ENCODE assay signal across 15 mouse cellular contexts in the genomic region with DNA sequence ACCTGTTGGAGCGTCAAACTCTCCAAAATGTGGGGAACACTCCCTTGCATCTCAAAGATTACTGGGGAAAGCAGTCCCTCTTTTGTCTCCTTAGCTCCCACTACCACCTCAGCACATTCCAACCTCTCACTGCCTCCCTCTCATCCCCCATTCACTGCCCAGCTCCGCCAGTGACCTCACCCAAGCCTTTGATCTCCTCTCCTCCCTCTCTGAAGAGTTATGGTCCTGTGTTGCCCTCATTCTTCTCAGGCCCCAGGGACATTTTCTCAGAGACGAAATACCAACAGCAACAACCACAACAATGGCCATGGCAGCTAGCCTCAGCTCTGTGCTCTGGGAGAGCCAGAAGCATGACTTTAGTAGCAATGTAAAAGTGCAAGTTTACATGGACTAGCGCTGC. TPM values are rescaled to one million over a fixed set of nuclear protein-coding genes. Genes with fewer than 3 reads are reported as not detected.
DNase-seq lines count a peak whose midpoint lies in the region; ATAC-seq and TF ChIP-seq lines count a peak whose summit lies in the region.
"Had no signal": no experiment of that assay in that cellular context is flagged by ENCODE, and none has a peak within 500 bp of the region (broad histone marks: within the 10 kb centered on the region; RNA-seq: fewer than 3 reads in every experiment).

No protein-coding gene starts in this region.

- H3K4me2 ChIP-seq in heart, embryonic 13.5 days: peak overlapping the region; percentile 39
- H3K4me2 ChIP-seq in lung, embryonic 16.5 days (ENCODE audit: low read depth, low read length): no peak overlapping the region
- no peak overlapping the region for H3K4me2 ChIP-seq in limb, embryonic 12.5 days
- H3K4me2 ChIP-seq: embryonic facial prominence, embryonic 12.5 days; forebrain, embryonic 13.5 days; limb, embryonic 15.5 days had no signal

- no peaks in the 10 kb centered on the region for H3K27me3 ChIP-seq in heart, embryonic 13.5 days (replicated peaks)
- no peaks in the 10 kb centered on the region for H3K27me3 ChIP-seq in lung, embryonic 16.5 days (ENCODE audit: control insufficient read depth, insufficient read depth, low read depth, low read length)
- no peaks in the 10 kb centered on the region; the same call in 1 of the 2 replicates for H3K27me3 ChIP-seq in limb, embryonic 12.5 days
- no peaks in the 10 kb centered on the region for H3K27me3 ChIP-seq in cerebellum, adult 2 months (ENCODE audit: control insufficient read depth, insufficient read depth, low read length)
- H3K27me3 ChIP-seq: embryonic facial prominence, embryonic 12.5 days; forebrain, embryonic 13.5 days; limb, embryonic 15.5 days had no signal

- H3K4me3 ChIP-seq in heart, embryonic 13.5 days: no peak overlapping the region
- H3K4me3 ChIP-seq in lung, embryonic 16.5 days (ENCODE audit: low read length): no peak overlapping the region
- no peak overlapping the region for H3K4me3 ChIP-seq in limb, embryonic 12.5 days (replicated peaks)
- H3K4me3 ChIP-seq in cerebellum, adult 2 months (replicated peaks; ENCODE audit: insufficient read depth, low read depth, low read length): no peak overlapping the region
- H3K4me3 ChIP-seq: embryonic facial prominence, embryonic 12.5 days; forebrain, embryonic 13.5 days; limb, embryonic 15.5 days had no signal

- ATAC-seq in heart, embryonic 13.5 days (ENCODE audit: extremely low read depth, insufficient number of reproducible peaks, low FRiP score, low TSS enrichment): no peak
- peak; percentile 18; the same call in 1 of the 2 replicates for ATAC-seq in lung, embryonic 16.5 days (ENCODE audit: low read depth)
- no peak for ATAC-seq in limb, embryonic 12.5 days (ENCODE audit: insufficient number of reproducible peaks, insufficient read depth, low FRiP score, low TSS enrichment, low read depth)
- ATAC-seq: forebrain, embryonic 13.5 days had no signal

- peak overlapping the region; percentile 77 for H3K27ac ChIP-seq in heart, embryonic 13.5 days (replicated peaks)
- peak overlapping the region; percentile 17; the same call in 1 of the 2 replicates for H3K27ac ChIP-seq in lung, embryonic 16.5 days (ENCODE audit: low read length)
- 0 out of 2 replicates have a peak overlapping the region, but pooled peaks have one; percentile 8 for H3K27ac ChIP-seq in limb, embryonic 12.5 days
- H3K27ac ChIP-seq in cerebellum, adult 2 months (ENCODE audit: insufficient read depth, low read length): no peak overlapping the region
- H3K27ac ChIP-seq: embryonic facial prominence, embryonic 12.5 days; forebrain, embryonic 13.5 days; limb, embryonic 15.5 days; macrophage had no signal

- H3K36me3 ChIP-seq in heart, embryonic 13.5 days: no peaks in the 10 kb centered on the region
- no peaks in the 10 kb centered on the region for H3K36me3 ChIP-seq in lung, embryonic 16.5 days (ENCODE audit: control insufficient read depth, insufficient read depth, low read length)
- no peaks in the 10 kb centered on the region for H3K36me3 ChIP-seq in limb, embryonic 12.5 days
- H3K36me3 ChIP-seq: embryonic facial prominence, embryonic 12.5 days; limb, embryonic 15.5 days had no signal

- no peak for TF ChIP-seq CTCF in cerebellum, adult 2 months (IDR thresholded peaks at IDR 0.05; ENCODE audit: borderline replicate concordance, insufficient read depth, low read depth, low read length)

- DNase-seq in heart, postnatal 36 days: no peak
- no peak for DNase-seq in lung, postnatal 25 days (ENCODE audit: low spot score)
- peak; percentile 63 for DNase-seq in adrenal gland, postnatal 14 days
- no peak for DNase-seq in thymus, postnatal 10 days (ENCODE audit: low spot score in 2 of 2)
- no peak for DNase-seq in cerebellum, adult 2 months
- DNase-seq: gastrocnemius, postnatal 25 days had no signal

- no peak for TF ChIP-seq POLR2A in cerebellum, adult 2 months (IDR thresholded peaks at IDR 0.05; ENCODE audit: borderline replicate concordance, insufficient read depth, low read length)

- intact Hi-C loops in heart, postnatal 36 days (cut with DNase I): loop anchor here (5.0 to 10.0 kb wide), 2 partner anchors 301 to 584 kb away; no protein-coding TSS in a partner anchor

- WGBS in heart, embryonic 13.5 days: 21% methylated on average over 4 of the region's 4 CpGs
- WGBS in lung, embryonic 16.5 days: 28% methylated on average over 4 of the region's 4 CpGs
- 17% methylated on average over 4 of the region's 4 CpGs for WGBS in limb, embryonic 12.5 days
- WGBS in cerebellum, adult 2 months: 55% methylated on average over 4 of the region's 4 CpGs

- H3K9ac ChIP-seq in heart, embryonic 13.5 days: no peak overlapping the region
- no peak overlapping the region for H3K9ac ChIP-seq in lung, embryonic 16.5 days (ENCODE audit: low read length)
- H3K9ac ChIP-seq in limb, embryonic 12.5 days (replicated peaks): no peak overlapping the region
- H3K9ac ChIP-seq: embryonic facial prominence, embryonic 12.5 days; forebrain, embryonic 13.5 days; limb, embryonic 15.5 days had no signal

- H3K4me1 ChIP-seq in heart, embryonic 13.5 days: peaks cover 37% of the 10 kb centered on the region
- H3K4me1 ChIP-seq in lung, embryonic 16.5 days (replicated peaks; ENCODE audit: control insufficient read depth, insufficient read depth, low read length): no peaks in the 10 kb centered on the region; the same call in 1 of the 2 replicates
- H3K4me1 ChIP-seq in limb, embryonic 12.5 days (replicated peaks): peaks cover 29% of the 10 kb centered on the region
- no peaks in the 10 kb centered on the region for H3K4me1 ChIP-seq in cerebellum, adult 2 months (ENCODE audit: control insufficient read depth, insufficient read depth, low read length)

- H3K9me3 ChIP-seq in heart, embryonic 13.5 days: no peaks in the 10 kb centered on the region
- H3K9me3 ChIP-seq in lung, embryonic 16.5 days (ENCODE audit: control insufficient read depth, low read length): no peaks in the 10 kb centered on the region
- H3K9me3 ChIP-seq in limb, embryonic 12.5 days: no peaks in the 10 kb centered on the region
- H3K9me3 ChIP-seq: embryonic facial prominence, embryonic 12.5 days; forebrain, embryonic 13.5 days; limb, embryonic 15.5 days had no signal

RNA-seq across cellular contexts. Expression of a gene that starts 8.7 kb away (rescaled TPM):
- 3.3 and 4.6 TPM in 2 replicates for polyA plus RNA-seq in heart, embryonic 13.5 days (2015; fragmentation: Nextera tagmentation; extraction: Ambion mirVana)
- total RNA-seq in heart, postnatal 36 days (2021): 1 to 10 TPM; 4.4 to 6.0 TPM
- 5.5 and 5.9 TPM in 2 replicates for polyA plus RNA-seq in lung, embryonic 16.5 days (2015; fragmentation: Nextera tagmentation; extraction: Ambion mirVana)
- total RNA-seq in adrenal gland, postnatal 14 days (2021): 4.9 and 7.7 TPM in 2 replicates
- polyA plus RNA-seq in limb, embryonic 12.5 days (2016; fragmentation: Nextera tagmentation; extraction: Ambion mirVana): 1.9 and 2.9 TPM in 2 replicates
- 2.0 and 2.7 TPM in 2 replicates for polyA plus RNA-seq in cerebellum, adult 2 months (2012; rRNA removed)

RNA-seq across cellular contexts. Expression of a gene that starts 24.9 kb away (rescaled TPM):
- 198 and 202 TPM in 2 replicates for polyA plus RNA-seq in heart, embryonic 13.5 days (2015; fragmentation: Nextera tagmentation; extraction: Ambion mirVana)
- total RNA-seq in heart, postnatal 36 days (2021): 10 to 100 TPM; 33.3 to 36.6 TPM
- polyA plus RNA-seq in lung, embryonic 16.5 days (2015; fragmentation: Nextera tagmentation; extraction: Ambion mirVana): 274 and 285 TPM in 2 replicates
- 104 and 115 TPM in 2 replicates for total RNA-seq in adrenal gland, postnatal 14 days (2021)
- polyA plus RNA-seq in limb, embryonic 12.5 days (2016; fragmentation: Nextera tagmentation; extraction: Ambion mirVana): 174 and 183 TPM in 2 replicates
- 71.3 and 72.0 TPM in 2 replicates for polyA plus RNA-seq in cerebellum, adult 2 months (2012; rRNA removed)

RNA-seq across cellular contexts. Expression of a gene that starts 25.1 kb away (rescaled TPM):
- polyA plus RNA-seq in heart, embryonic 13.5 days (2015; fragmentation: Nextera tagmentation; extraction: Ambion mirVana): 54.1 and 59.2 TPM in 2 replicates
- 10 to 100 TPM; 34.9 to 38.3 TPM for total RNA-seq in heart, postnatal 36 days (2021)
- 49.1 and 53.4 TPM in 2 replicates for polyA plus RNA-seq in lung, embryonic 16.5 days (2015; fragmentation: Nextera tagmentation; extraction: Ambion mirVana)
- 32.3 and 40.5 TPM in 2 replicates for total RNA-seq in adrenal gland, postnatal 14 days (2021)
- 24.5 and 25.7 TPM in 2 replicates for polyA plus RNA-seq in limb, embryonic 12.5 days (2016; fragmentation: Nextera tagmentation; extraction: Ambion mirVana)
- polyA plus RNA-seq in cerebellum, adult 2 months (2012; rRNA removed): 22.4 and 24.4 TPM in 2 replicates

RNA-seq across cellular contexts. Expression of a gene that starts 40.9 kb away (rescaled TPM):
- not detected in 2 replicates for polyA plus RNA-seq in heart, embryonic 13.5 days (2015; fragmentation: Nextera tagmentation; extraction: Ambion mirVana)
- not detected for total RNA-seq in heart, postnatal 36 days (2021)
- polyA plus RNA-seq in lung, embryonic 16.5 days (2015; fragmentation: Nextera tagmentation; extraction: Ambion mirVana): 0.25 and 0.39 TPM in 2 replicates
- not detected in 2 replicates for total RNA-seq in adrenal gland, postnatal 14 days (2021)
- not detected in 2 replicates for polyA plus RNA-seq in limb, embryonic 12.5 days (2016; fragmentation: Nextera tagmentation; extraction: Ambion mirVana)
- not detected in 2 replicates for polyA plus RNA-seq in cerebellum, adult 2 months (2012; rRNA removed)
- total RNA-seq: gastrocnemius, postnatal 25 days; layer of hippocampus, postnatal 10 days; monocyte, adult 5-6 weeks had no signal
- polyA plus RNA-seq: embryonic facial prominence, embryonic 12.5 days; limb, embryonic 15.5 days; macrophage had no signal
